8 mouse cellular contexts compared by ENCODE assay signal in the genomic region with DNA sequence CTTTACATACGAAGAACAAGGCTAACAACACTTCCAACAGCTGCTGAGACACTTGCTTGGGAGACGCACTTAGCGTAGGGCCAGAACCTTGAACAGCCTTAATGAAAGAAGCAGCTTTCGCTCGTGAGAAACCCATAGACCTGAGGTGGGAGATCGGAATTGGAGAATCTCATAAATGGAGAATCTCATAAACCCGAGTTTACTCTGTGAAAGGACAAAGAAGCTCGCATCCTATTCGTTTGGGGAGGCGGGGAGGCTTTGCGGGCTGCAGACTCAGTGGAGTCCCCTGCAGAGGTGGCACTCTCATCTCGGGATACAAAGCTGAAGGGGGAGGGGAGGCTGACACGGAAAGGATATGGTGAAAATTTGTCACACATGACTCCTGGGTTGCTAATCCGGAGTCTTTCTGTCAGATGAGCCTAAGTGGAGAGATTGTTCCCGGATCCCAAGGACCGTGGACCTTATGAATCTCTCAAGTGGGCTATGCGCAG. TPM values are rescaled to one million over a fixed set of nuclear protein-coding genes. Genes with fewer than 3 reads are reported as not detected.
DNase-seq lines count a peak whose midpoint lies in the region; ATAC-seq lines count a peak whose summit lies in the region.

No protein-coding gene starts in this region.

- intact Hi-C loops in left cerebral cortex, postnatal 10 days (cut with DNase I), result no loop called here

- H3K9ac ChIP-seq in kidney, embryonic 16.5 days (replicated peaks; ENCODE audit: low read length), result no peak overlapping the region
- peak overlapping the region; percentile 42 for H3K9ac ChIP-seq in midbrain, embryonic 16.5 days (ENCODE audit: low read depth, low read length)

- H3K4me2 ChIP-seq in kidney, embryonic 16.5 days (replicated peaks; ENCODE audit: low read depth, low read length), result peak overlapping the region; percentile 92
- H3K4me2 ChIP-seq in midbrain, embryonic 16.5 days (ENCODE audit: low read length), result peak overlapping the region; percentile 85

- ATAC-seq in kidney, embryonic 16.5 days (ENCODE audit: low FRiP score, low TSS enrichment), result no peak
- ATAC-seq in midbrain, embryonic 16.5 days, result no peak

- H3K27ac ChIP-seq in forebrain, embryonic 10.5 days, result peak overlapping the region; percentile 91
- H3K27ac ChIP-seq in kidney, embryonic 16.5 days (ENCODE audit: low read length), result no peak overlapping the region
- H3K27ac ChIP-seq in midbrain, embryonic 16.5 days (ENCODE audit: low read length), result no peak overlapping the region

- peak overlapping the region; percentile 77 for H3K4me3 ChIP-seq in forebrain, embryonic 10.5 days
- H3K4me3 ChIP-seq in kidney, embryonic 16.5 days (ENCODE audit: low read length), result peak overlapping the region; percentile 69
- peak overlapping the region; percentile 78 for H3K4me3 ChIP-seq in midbrain, embryonic 16.5 days (ENCODE audit: low read depth, low read length)

- DNase-seq in kidney, adult 9 months, result peak; percentile 20
- DNase-seq in kidney, adult 8-10 months, result no peak
- peak; percentile 55 for DNase-seq in forebrain, embryonic 10.5 days (ENCODE audit: extremely low spot score, low spot score)
- no peak for DNase-seq in left cerebral cortex, postnatal 10 days (ENCODE audit: extremely low spot score in 1 of 2, low spot score in 2 of 2)
- no peak for DNase-seq in adrenal gland, postnatal 14 days
- no peak for DNase-seq in adrenal gland, adult 8-10 months

- peaks cover 67% of the 10 kb centered on the region for H3K4me1 ChIP-seq in forebrain, embryonic 10.5 days
- peaks cover 14% of the 10 kb centered on the region; the same call in 1 of the 2 replicates for H3K4me1 ChIP-seq in kidney, embryonic 16.5 days (ENCODE audit: insufficient read depth, low read length)
- peaks cover 23% of the 10 kb centered on the region for H3K4me1 ChIP-seq in midbrain, embryonic 16.5 days (ENCODE audit: control insufficient read depth, insufficient read depth, low read length)

- H3K9me3 ChIP-seq in forebrain, embryonic 10.5 days, result no peaks in the 10 kb centered on the region
- H3K9me3 ChIP-seq in kidney, embryonic 16.5 days (ENCODE audit: low read length), result no peaks in the 10 kb centered on the region
- no peaks in the 10 kb centered on the region for H3K9me3 ChIP-seq in midbrain, embryonic 16.5 days (replicated peaks; ENCODE audit: control insufficient read depth, low read length, poor library complexity, severe bottlenecking)

- under 1% methylated on average over 17 of the region's 17 CpGs for WGBS in forebrain, embryonic 10.5 days
- WGBS in kidney, embryonic 16.5 days, result 4% methylated on average over 17 of the region's 17 CpGs
- WGBS in midbrain, embryonic 16.5 days, result 2% methylated on average over 17 of the region's 17 CpGs

- H3K36me3 ChIP-seq in forebrain, embryonic 10.5 days (replicated peaks), result no peaks in the 10 kb centered on the region
- H3K36me3 ChIP-seq in kidney, embryonic 16.5 days (ENCODE audit: insufficient read depth, low read length), result no peaks in the 10 kb centered on the region
- H3K36me3 ChIP-seq in midbrain, embryonic 16.5 days (ENCODE audit: control insufficient read depth, insufficient read depth, low read length), result no peaks in the 10 kb centered on the region

- H3K27me3 ChIP-seq in forebrain, embryonic 10.5 days (ENCODE audit: poor library complexity, severe bottlenecking), result peaks cover 89% of the 10 kb centered on the region
- peaks cover 68% of the 10 kb centered on the region for H3K27me3 ChIP-seq in kidney, embryonic 16.5 days (ENCODE audit: insufficient read depth, low read length)
- no peaks in the 10 kb centered on the region for H3K27me3 ChIP-seq in midbrain, embryonic 16.5 days (ENCODE audit: control insufficient read depth, insufficient read depth, low read depth, low read length)

RNA-seq across cellular contexts. Expression of gene Podxl, which starts 1.2 kb away (rescaled TPM):
- 17.2 and 20.6 TPM in 2 replicates for polyA plus RNA-seq in forebrain, embryonic 10.5 days (2016; fragmentation: Nextera tagmentation; extraction: Ambion mirVana)
- polyA plus RNA-seq in kidney, embryonic 16.5 days (2015; fragmentation: Nextera tagmentation; extraction: Ambion mirVana), result 76.8 and 80.4 TPM in 2 replicates
- polyA plus RNA-seq in midbrain, embryonic 16.5 days (2015; fragmentation: Nextera tagmentation; extraction: Ambion mirVana), result 8.5 and 11.1 TPM in 2 replicates
- total RNA-seq in left cerebral cortex, postnatal 10 days (2021), result 10 to 100 TPM; 13.3 to 15.7 TPM
- total RNA-seq in adrenal gland, postnatal 14 days (2021), result 49.5 and 49.6 TPM in 2 replicates
- total RNA-seq in adrenal gland, adult 8-10 months (2022), result 10 to 100 TPM; 37.3 to 73.1 (median 61.3) TPM

Comparison
In these comparisons a context has a peak if more than half of its experiments do, and no peak if none do; other contexts are left out.
1. DNase-seq: peak in kidney, adult 9 months (single experiment) and forebrain, embryonic 10.5 days (single experiment); none in kidney, adult 8-10 months (0 of 2), left cerebral cortex, postnatal 10 days (0 of 2), adrenal gland, postnatal 14 days (single experiment) and adrenal gland, adult 8-10 months (single experiment).
2. Peak in every context shown above with its lines, with median percentiles within 50 percentile points of each other: H3K4me3 ChIP-seq.